Mouse (Mus musculus) limb, embryonic 13.5 days (tissue): ENCODE measurements around the gene Dis3l2. TPM values are rescaled to one million over a fixed set of nuclear protein-coding genes. Genes with fewer than 3 reads are reported as not detected.

ENCODE experiments used
- ATAC-seq: fragments of 200-750 bp; cut with Nextera tagmentation; 2 replicates; pipeline ENCODE4 v1.8.0; 2017; ENCODE audit warnings: low read depth, moderate number of reproducible peaks, moderate TSS enrichment; ENCODE audit not compliant: low FRiP score
- H3K27ac ChIP-seq: fragments of 300-500 bp; sonication (generic); 2 replicates; pipeline ENCODE4 v1.5.1; 2015; ENCODE audit warnings: inconsistent platforms, mild to moderate bottlenecking, moderate library complexity
- H3K27me3 ChIP-seq: fragments of 300-500 bp; sonication (generic); 2 replicates; pipeline ENCODE4 v1.6.1; 2015; ENCODE audit warnings: mild to moderate bottlenecking, inconsistent platforms
- H3K36me3 ChIP-seq: fragments of 300-500 bp; sonication (generic); 2 replicates; pipeline ENCODE4 v1.6.1; 2015; ENCODE audit warnings: inconsistent platforms, mild to moderate bottlenecking, moderate library complexity
- H3K4me1 ChIP-seq: fragments of 300-500 bp; sonication (generic); 2 replicates; pipeline ENCODE4 v1.6.1; 2015; ENCODE audit warnings: inconsistent platforms
- H3K4me2 ChIP-seq: fragments of 300-500 bp; sonication (generic); replicated peaks from 2 replicates; pipeline ENCODE4 v1.6.1; 2015; ENCODE audit warnings: inconsistent platforms, mild to moderate bottlenecking, moderate library complexity
- H3K4me3 ChIP-seq: fragments of 300-500 bp; sonication (generic); 2 replicates; pipeline ENCODE4 v1.5.1; 2015; ENCODE audit warnings: moderate library complexity, mild to moderate bottlenecking, inconsistent platforms
- H3K9ac ChIP-seq: fragments of 300-500 bp; sonication (generic); 2 replicates; pipeline ENCODE4 v1.6.1; 2015; ENCODE audit warnings: mild to moderate bottlenecking, inconsistent platforms
- H3K9me3 ChIP-seq: fragments of 300-500 bp; sonication (generic); 2 replicates; pipeline ENCODE4 v1.6.1; 2016; ENCODE audit warnings: inconsistent platforms
- WGBS: fragments of 180-500 bp; shearing (Covaris S2); methylation state at CpG from one replicate; pipeline ENCODE4 v1.1.7; 2015; 5-methylcytosine and 5-hydroxymethylcytosine counted together
- polyA plus RNA-seq: library from polyadenylated mRNA; unstranded; fragments of >200 nt; fragmentation: Nextera tagmentation; extraction: Ambion mirVana; gene quantifications from 2 replicates; pipeline ENCODE4 v1.2.1, GENCODE M21; 2015

Dis3l2 gene
- polyA plus RNA-seq, 1 experiment from 2014 or later = 28.6 TPM

DNA sequence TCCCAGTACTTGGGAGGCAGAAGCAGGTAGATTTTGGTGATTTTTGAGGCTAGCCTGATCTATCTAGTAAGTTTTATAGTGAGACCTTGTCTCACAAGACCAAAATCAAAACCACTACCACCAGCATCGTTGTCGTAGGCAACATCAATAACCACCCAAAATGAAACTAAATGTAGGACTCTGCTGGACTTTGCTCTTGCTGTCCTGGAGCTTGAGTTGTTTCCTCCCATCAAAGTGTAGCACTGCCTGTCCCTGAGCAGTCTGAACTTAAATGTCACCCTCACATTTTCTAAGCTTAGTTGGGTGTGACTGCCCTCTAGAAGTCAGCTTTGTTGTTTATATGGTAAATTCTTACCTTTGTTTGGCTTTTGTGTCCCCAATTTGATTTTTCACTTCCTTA lies 43.4 kb downstream of the Dis3l2 start:
- H3K4me3 ChIP-seq = no peak overlapping the region
- no peaks in the 10 kb centered on the region for H3K27me3 ChIP-seq
- no peaks in the 10 kb centered on the region for H3K9me3 ChIP-seq
- no peak overlapping the region for H3K9ac ChIP-seq
- H3K4me2 ChIP-seq = no peak overlapping the region
- peaks cover 40% of the 10 kb centered on the region for H3K36me3 ChIP-seq
- 99% methylated on average over 2 of the region's 2 CpGs for WGBS
- no peaks in the 10 kb centered on the region for H3K4me1 ChIP-seq
- no peak overlapping the region for H3K27ac ChIP-seq
- ATAC-seq = no peak

DNA sequence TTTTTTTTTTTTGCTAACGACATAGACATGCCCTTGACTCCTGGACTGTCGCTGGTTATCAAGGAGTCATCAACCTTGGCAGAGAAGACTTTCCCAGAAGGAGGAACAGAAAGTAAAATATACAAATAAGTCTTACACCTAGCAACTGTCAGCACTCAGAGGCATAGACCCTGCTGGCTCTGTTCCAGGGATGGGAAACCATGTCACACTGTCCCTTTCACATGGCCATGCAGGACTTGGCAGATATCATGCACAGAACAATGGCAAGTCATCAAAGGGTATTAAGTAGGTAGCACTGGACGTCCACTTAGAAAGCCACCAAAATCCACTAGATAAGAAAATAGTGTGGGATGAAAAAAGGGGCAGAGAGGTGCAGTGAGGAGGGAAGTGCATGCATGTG lies 46.5 kb downstream of the Dis3l2 start:
- Histone ChIP-seq H3K4me3 (no peak overlapping the region), H3K27me3 (no peaks in the 10 kb centered on the region)

DNA sequence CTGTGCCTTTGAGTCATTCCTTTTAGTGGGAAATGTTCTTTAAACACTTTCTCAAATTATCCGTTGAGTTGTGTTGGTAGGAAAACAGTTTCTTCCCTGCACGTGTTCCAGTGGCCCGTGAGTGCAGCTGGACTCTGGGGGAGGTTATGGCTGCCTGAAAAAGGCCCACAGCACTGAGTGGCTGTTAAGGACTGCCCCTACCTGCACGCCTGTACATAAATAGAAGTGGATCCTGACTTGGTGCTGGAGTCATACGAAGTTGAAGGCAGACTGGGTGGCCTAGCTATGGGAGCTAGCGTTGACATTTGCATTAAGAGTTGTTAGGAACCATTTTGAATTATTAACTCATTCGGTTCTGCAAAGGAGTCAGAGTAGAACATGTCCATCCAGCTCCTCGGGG lies 49.8 kb downstream of the Dis3l2 start:
- Histone ChIP-seq H3K27me3 (no peaks in the 10 kb centered on the region), H3K4me2 (no peak overlapping the region), H3K36me3 (peaks cover 16% of the 10 kb centered on the region), H3K27ac (no peak overlapping the region), H3K4me1 (peaks cover 4% of the 10 kb centered on the region; the same call in 1 of the 2 replicates), H3K9me3 (no peaks in the 10 kb centered on the region), H3K4me3 (no peak overlapping the region), H3K9ac (no peak overlapping the region)
- WGBS = 61% methylated on average over 8 of the region's 8 CpGs
- no peak for ATAC-seq

More for the DNA sequence above, 46.5 kb downstream of the Dis3l2 start:
- Histone ChIP-seq H3K4me2 (no peak overlapping the region), H3K4me1 (peaks cover 4% of the 10 kb centered on the region; the same call in 1 of the 2 replicates), H3K9ac (no peak overlapping the region), H3K36me3 (peaks cover 38% of the 10 kb centered on the region), H3K27ac (no peak overlapping the region), H3K9me3 (no peaks in the 10 kb centered on the region)
- 85% methylated on average over 3 of the region's 3 CpGs for WGBS
- ATAC-seq = no peak

DNA sequence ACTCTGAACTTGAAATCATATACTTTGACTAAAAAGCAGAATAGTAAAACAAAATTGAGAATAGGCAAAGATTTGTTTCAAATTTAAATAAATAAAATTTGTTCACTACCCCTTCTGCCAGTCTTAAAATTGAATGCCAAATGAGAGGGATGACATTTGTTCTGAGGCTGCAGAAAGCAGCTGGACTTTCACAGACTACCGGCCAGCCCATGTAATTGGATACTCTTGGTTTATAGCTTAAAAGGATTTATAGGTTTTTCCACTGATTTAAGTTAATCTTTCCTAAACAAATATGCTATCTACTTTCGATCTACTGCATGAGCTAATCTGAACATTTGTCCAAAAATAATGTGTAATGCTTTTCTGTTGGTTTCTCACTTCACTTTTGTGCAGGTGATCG lies 50.7 kb downstream of the Dis3l2 start:
- H3K4me3 ChIP-seq = no peak overlapping the region
- 48% methylated on average over 3 of the region's 3 CpGs for WGBS
- H3K36me3 ChIP-seq = peaks cover 11% of the 10 kb centered on the region
- no peak overlapping the region for H3K9ac ChIP-seq
- peaks cover 4% of the 10 kb centered on the region; the same call in 1 of the 2 replicates for H3K4me1 ChIP-seq
- no peak overlapping the region for H3K27ac ChIP-seq
- H3K27me3 ChIP-seq = no peaks in the 10 kb centered on the region
- no peak for ATAC-seq
- H3K4me2 ChIP-seq = no peak overlapping the region
- H3K9me3 ChIP-seq = no peaks in the 10 kb centered on the region

DNA sequence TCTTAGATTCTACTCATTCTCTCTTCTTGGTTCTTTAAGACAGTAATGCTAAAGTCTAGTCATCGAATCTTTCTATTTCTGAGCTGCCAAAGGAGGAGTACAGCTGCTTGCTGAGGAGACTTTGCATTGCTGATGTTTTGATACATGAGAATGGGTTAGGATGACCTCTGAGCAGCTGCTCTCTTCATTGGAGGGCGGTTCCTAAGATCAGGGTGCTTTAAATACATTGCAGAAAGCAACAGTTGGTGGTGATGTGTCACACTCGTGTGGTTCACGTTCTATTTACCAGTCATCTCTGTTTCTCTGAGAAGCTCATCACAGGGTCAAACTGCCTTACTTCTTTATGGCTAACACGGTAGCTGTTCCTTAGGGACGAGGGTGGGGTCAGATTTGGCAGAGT lies 54.5 kb downstream of the Dis3l2 start:
- no peaks in the 10 kb centered on the region for H3K27me3 ChIP-seq
- H3K36me3 ChIP-seq = peaks cover 7% of the 10 kb centered on the region; the same call in 1 of the 2 replicates
- H3K9ac ChIP-seq = no peak overlapping the region
- no peak overlapping the region for H3K27ac ChIP-seq
- WGBS = 77% methylated on average over 6 of the region's 6 CpGs
- no peak for ATAC-seq
- H3K9me3 ChIP-seq = no peaks in the 10 kb centered on the region
- no peak overlapping the region for H3K4me2 ChIP-seq
- peaks cover 4% of the 10 kb centered on the region; the same call in 1 of the 2 replicates for H3K4me1 ChIP-seq
- no peak overlapping the region for H3K4me3 ChIP-seq

DNA sequence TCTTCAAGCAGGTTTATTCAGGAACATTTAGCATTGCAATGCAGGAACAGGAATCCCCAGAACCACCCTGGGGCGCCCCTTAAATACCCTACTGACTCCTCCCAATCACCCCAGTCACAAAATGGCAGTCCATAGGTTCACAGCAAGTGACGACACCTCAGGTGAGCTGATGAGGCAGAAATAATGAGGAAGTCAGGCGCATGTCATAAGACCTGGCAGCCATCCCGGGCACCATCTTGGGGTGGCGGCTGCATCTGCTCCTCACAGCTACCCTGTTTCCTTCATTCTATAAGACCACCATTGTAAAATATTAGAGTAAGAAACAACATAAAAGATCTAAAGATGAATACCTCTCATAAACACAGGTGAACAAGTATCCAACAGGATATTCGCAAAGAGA lies 58.6 kb downstream of the Dis3l2 start:
- Histone ChIP-seq H3K4me3 (no peak overlapping the region), H3K9me3 (no peaks in the 10 kb centered on the region), H3K36me3 (peaks cover 16% of the 10 kb centered on the region; the same call in 1 of the 2 replicates), H3K9ac (no peak overlapping the region), H3K4me2 (no peak overlapping the region), H3K27me3 (no peaks in the 10 kb centered on the region), H3K27ac (no peak overlapping the region), H3K4me1 (no peaks in the 10 kb centered on the region)
- ATAC-seq = no peak
- WGBS = 94% methylated on average over 6 of the region's 6 CpGs

DNA sequence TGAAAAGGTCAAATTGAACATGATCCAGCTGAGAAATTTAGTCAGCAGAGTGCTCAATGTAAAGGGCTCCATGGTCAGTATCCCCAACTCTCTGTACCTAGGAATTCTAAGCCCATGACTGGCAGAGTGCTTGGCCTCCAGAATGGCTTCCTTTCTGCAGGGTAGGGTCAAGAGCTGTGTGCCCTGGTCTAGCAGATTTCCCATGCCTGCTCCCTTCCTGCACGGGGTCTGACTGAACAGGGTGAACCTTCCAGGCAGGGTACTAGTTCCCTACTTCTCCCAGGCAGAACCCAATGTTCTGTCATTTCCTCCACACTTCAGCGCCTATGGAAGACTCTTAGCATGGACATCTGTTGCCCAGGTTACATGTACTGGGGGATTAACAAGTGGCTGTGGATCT lies 97.6 kb downstream of the Dis3l2 start:
- ATAC-seq = no peak
- no peaks in the 10 kb centered on the region for H3K9me3 ChIP-seq

DNA sequence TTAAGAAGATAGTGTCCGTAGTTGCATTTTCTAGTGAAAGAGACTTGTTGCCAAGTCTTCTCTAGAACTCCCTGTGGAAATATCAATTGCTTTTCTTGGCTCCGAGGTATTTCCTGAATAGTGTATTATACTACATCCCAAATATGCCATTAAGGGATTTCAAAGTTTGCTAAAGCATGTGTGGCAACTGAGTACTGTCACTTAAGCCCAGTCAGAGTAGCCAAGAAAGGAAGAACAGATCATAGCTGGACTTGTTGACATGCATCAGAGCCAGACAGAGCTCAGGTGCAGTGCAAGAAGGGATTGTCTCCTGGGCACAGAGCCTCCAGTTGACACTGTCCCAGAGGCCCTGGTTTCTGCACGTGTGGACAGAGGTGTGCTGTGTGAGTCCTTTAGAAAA lies 108.1 kb downstream of the Dis3l2 start:
- no peak overlapping the region for H3K27ac ChIP-seq
- H3K9me3 ChIP-seq = no peaks in the 10 kb centered on the region
- H3K36me3 ChIP-seq = peaks cover 13% of the 10 kb centered on the region; the same call in 1 of the 2 replicates
- no peak overlapping the region for H3K4me3 ChIP-seq
- 59% methylated on average over 3 of the region's 3 CpGs for WGBS
- H3K4me2 ChIP-seq = no peak overlapping the region
- H3K27me3 ChIP-seq = no peaks in the 10 kb centered on the region
- peaks cover 5% of the 10 kb centered on the region for H3K4me1 ChIP-seq
- no peak for ATAC-seq
- H3K9ac ChIP-seq = no peak overlapping the region

More for the DNA sequence above, 97.6 kb downstream of the Dis3l2 start:
- peaks cover 4% of the 10 kb centered on the region for H3K36me3 ChIP-seq
- no peak overlapping the region for H3K9ac ChIP-seq
- no peak overlapping the region for H3K4me3 ChIP-seq
- no peaks in the 10 kb centered on the region for H3K27me3 ChIP-seq
- no peaks in the 10 kb centered on the region for H3K4me1 ChIP-seq
- 86% methylated on average over 2 of the region's 2 CpGs for WGBS
- no peak overlapping the region for H3K27ac ChIP-seq
- no peak overlapping the region for H3K4me2 ChIP-seq

DNA sequence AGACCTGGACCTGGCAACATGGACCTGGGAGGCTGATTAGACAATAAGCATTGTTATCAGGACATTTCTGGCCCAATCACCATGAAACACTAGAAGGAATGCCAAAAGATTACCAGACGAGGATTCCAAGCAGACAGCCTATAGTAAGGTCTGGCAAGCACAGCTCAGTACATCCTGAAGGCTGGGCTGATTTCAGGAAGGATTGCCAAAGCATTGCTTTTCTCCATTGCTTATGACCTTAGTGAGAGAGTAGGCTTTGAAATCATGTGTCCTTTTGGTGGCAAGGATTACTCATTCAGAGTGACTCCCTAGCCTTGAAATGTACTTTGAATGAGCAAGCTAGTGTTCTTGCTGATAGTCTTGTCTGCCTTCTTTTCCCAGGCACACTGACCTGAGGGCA lies 118.7 kb downstream of the Dis3l2 start:
- H3K4me2 ChIP-seq = no peak overlapping the region
- H3K27me3 ChIP-seq = no peaks in the 10 kb centered on the region
- H3K9me3 ChIP-seq = no peaks in the 10 kb centered on the region
- H3K9ac ChIP-seq = no peak overlapping the region
- no peak overlapping the region for H3K4me3 ChIP-seq
- no peaks in the 10 kb centered on the region for H3K4me1 ChIP-seq
- WGBS = 56% methylated on average over 1 of the region's 1 CpGs
- no peak overlapping the region for H3K27ac ChIP-seq
- peaks cover 8% of the 10 kb centered on the region; the same call in 1 of the 2 replicates for H3K36me3 ChIP-seq
- ATAC-seq = no peak

DNA sequence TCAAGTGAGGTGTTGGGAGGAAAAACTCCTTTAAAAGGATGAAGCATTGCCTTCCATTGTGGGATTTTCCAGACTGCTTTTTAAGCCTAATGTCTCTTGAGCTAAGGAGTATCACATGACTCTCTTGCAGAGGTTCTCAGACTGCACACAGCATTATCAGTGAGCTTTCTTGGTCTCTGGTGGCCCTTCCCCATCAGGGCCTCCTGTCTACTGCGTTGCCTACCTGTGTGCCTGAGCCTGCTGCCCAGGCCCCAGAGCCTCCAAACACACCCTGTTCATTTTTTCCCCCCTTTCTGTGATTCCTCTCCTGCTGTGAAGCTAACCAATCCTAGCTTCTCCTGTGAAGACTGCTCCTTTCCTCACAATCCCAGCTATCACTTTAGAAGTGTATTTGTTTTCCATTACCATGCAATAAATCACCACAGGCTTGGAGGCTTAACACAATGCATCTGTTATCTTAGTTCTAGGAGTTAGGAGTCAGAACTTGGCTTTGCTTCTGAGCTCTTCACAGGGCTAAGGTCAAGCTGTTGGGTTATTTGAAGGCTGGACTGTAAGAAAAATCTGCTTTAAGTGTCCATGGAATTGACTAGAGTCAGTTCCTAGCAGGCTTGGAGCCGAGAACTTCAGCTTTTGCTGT lies 130.9 kb downstream of the Dis3l2 start:
- Histone ChIP-seq H3K4me3 (no peak overlapping the region), H3K27me3 (no peaks in the 10 kb centered on the region), H3K27ac (no peak overlapping the region), H3K4me2 (no peak overlapping the region), H3K36me3 (0 out of 2 replicates have a peak, but pooled peaks cover 4% of the 10 kb centered on the region), H3K9me3 (no peaks in the 10 kb centered on the region), H3K9ac (no peak overlapping the region), H3K4me1 (peaks cover 8% of the 10 kb centered on the region; the same call in 1 of the 2 replicates)
- WGBS = 49% methylated on average over 2 of the region's 2 CpGs
- ATAC-seq = no peak

DNA sequence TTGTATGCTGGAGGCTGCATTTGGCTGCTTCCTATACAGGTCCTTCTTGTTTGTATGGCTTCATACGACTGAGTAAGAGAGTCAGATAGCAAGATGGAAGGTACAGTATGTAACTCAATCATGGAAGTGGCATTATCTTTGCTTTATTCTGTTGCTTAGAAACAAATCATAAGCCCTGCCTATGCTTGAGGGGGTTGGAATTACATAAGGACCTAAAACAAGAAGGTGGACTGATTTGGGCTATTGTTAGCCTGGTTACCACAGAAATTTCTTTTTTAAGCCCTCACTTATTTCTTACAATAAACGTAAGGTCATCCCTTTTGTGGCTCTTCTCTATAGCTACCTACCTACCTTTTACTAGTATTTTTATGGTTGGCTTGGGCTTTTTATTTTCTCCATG lies 131.4 kb downstream of the Dis3l2 start:
- WGBS = 79% methylated on average over 2 of the region's 2 CpGs

DNA sequence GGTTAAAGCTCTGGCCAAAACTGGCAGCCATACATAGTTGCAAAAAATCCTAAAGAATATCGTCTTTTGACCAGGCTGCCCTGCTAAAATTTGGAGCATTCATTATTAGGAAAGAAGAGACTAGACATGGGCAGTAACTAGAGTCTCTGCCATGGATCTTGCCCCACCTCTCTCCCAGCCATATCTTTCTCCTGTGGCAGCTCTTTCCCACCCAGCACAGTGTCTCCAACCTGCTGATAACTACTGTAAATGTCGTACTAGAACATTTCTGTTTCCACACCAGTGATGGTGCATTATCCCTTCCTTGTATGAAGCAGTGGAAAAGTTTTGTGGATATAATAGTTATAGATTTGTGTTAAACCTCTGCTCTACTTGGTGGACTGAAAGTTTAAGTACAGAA lies 147.1 kb downstream of the Dis3l2 start:
- no peak for ATAC-seq
- H3K9me3 ChIP-seq = no peaks in the 10 kb centered on the region
- H3K4me2 ChIP-seq = no peak overlapping the region
- H3K27ac ChIP-seq = no peak overlapping the region
- peaks cover 5% of the 10 kb centered on the region for H3K36me3 ChIP-seq
- no peaks in the 10 kb centered on the region for H3K4me1 ChIP-seq
- H3K4me3 ChIP-seq = no peak overlapping the region
- no peaks in the 10 kb centered on the region for H3K27me3 ChIP-seq
- WGBS = 91% methylated on average over 2 of the region's 2 CpGs
- no peak overlapping the region for H3K9ac ChIP-seq

More for the DNA sequence above, 131.4 kb downstream of the Dis3l2 start:
- no peaks in the 10 kb centered on the region for H3K27me3 ChIP-seq
- no peak for ATAC-seq
- no peak overlapping the region for H3K27ac ChIP-seq
- H3K9ac ChIP-seq = no peak overlapping the region
- peaks cover 8% of the 10 kb centered on the region; the same call in 1 of the 2 replicates for H3K4me1 ChIP-seq
- H3K4me3 ChIP-seq = no peak overlapping the region
- no peaks in the 10 kb centered on the region for H3K9me3 ChIP-seq
- no peak overlapping the region for H3K4me2 ChIP-seq
- 0 out of 2 replicates have a peak, but pooled peaks cover 4% of the 10 kb centered on the region for H3K36me3 ChIP-seq

DNA sequence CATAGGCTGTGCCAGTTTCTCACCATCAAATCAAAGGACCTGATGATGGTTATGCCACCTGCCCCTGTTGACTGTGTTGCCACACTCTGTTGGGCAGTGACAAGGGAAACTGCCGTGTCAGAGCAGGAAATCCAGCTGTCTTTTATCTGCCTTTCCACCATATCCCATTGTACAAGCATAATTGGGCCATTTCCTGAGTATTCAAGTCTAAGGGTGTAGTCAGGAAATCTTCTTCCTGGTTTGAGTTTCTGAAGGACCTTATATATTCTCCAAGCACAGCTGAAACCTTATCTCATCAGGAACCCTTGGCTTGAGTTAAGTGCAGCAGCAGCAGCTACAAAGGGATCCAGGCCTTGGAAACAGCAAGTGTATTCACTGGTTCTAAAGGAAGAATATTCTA lies 155.3 kb downstream of the Dis3l2 start:
- Histone ChIP-seq H3K9ac (no peak overlapping the region), H3K27me3 (no peaks in the 10 kb centered on the region), H3K27ac (no peak overlapping the region), H3K9me3 (no peaks in the 10 kb centered on the region), H3K36me3 (peaks cover 20% of the 10 kb centered on the region), H3K4me1 (0 out of 2 replicates have a peak, but pooled peaks cover 3% of the 10 kb centered on the region), H3K4me2 (no peak overlapping the region), H3K4me3 (no peak overlapping the region)
- 77% methylated on average over 1 of the region's 1 CpGs for WGBS
- no peak for ATAC-seq
